Mouse (Mus musculus) embryonic fibroblast, embryonic 13.5 days (primary cell): Measurements from ENCODE around the gene Rnf17.

ENCODE experiments used
- CTCF ChIP-seq: IDR thresholded peaks from 2 replicates; pipeline ENCODE4 v1.5.1; 2011; ENCODE audit warnings: mild to moderate bottlenecking, control low read depth, low read length, moderate library complexity, borderline replicate concordance; ENCODE audit not compliant: insufficient read depth
- POLR2A ChIP-seq: IDR thresholded peaks from 2 replicates; pipeline ENCODE4 v1.6.1; 2011; ENCODE audit warnings: low read depth, mild to moderate bottlenecking, control low read depth, low read length, moderate library complexity

GRCm38 (mm10) chr14:56390247-56390646 lies 12.1 kb upstream of the Rnf17 start:
- TF ChIP-seq CTCF (no peak), POLR2A (no peak)
